Mouse (Mus musculus) limb, embryonic 10.5 days (tissue): ENCODE data around the gene Pcbd1. TPM values are rescaled to one million over a fixed set of nuclear protein-coding genes. Genes with fewer than 3 reads are reported as not detected.
"Not testable (repeated sequence)": the region's sequence is repeated elsewhere in the genome, so short reads cannot be mapped to it uniquely, and the experiment has no call there.

Experiments used
- DNase-seq: peaks from one replicate; pipeline ENCODE4 v3.0.0-alpha.2; 2017; ENCODE audit warnings: low spot score
- H3K27ac ChIP-seq: fragments of 300-500 bp; sonication (generic); 2 replicates; pipeline ENCODE4 v1.5.1; 2016; ENCODE audit warnings: mild to moderate bottlenecking
- H3K27me3 ChIP-seq: fragments of 300-500 bp; sonication (generic); 2 replicates; pipeline ENCODE4 v1.6.1; 2016; ENCODE audit warnings: low read depth, mild to moderate bottlenecking; ENCODE audit not compliant: poor library complexity, severe bottlenecking
- H3K36me3 ChIP-seq: fragments of 300-500 bp; sonication (generic); 2 replicates; pipeline ENCODE4 v1.6.1; 2016; ENCODE audit warnings: mild to moderate bottlenecking, moderate library complexity
- H3K4me1 ChIP-seq: fragments of 300-500 bp; sonication (generic); 2 replicates; pipeline ENCODE4 v1.6.1; 2016
- H3K4me3 ChIP-seq: fragments of 300-500 bp; sonication (generic); 2 replicates; pipeline ENCODE4 v1.5.1; 2016; ENCODE audit warnings: mild to moderate bottlenecking, moderate library complexity
- H3K9me3 ChIP-seq: fragments of 300-500 bp; sonication (generic); replicated peaks from 2 replicates; pipeline ENCODE4 v1.6.1; 2016; ENCODE audit warnings: mild to moderate bottlenecking
- WGBS: fragments of 180-500 bp; shearing (Covaris S2); methylation state at CpG from one replicate; pipeline ENCODE4 v1.1.7; 2016; 5-methylcytosine and 5-hydroxymethylcytosine counted together
- polyA plus RNA-seq: library from polyadenylated mRNA; unstranded; fragments of >200 nt; fragmentation: Nextera tagmentation; extraction: Ambion mirVana; gene quantifications from 2 replicates; pipeline ENCODE4 v1.2.1, GENCODE M21; 2016

Gene Pcbd1
- polyA plus RNA-seq, 1 experiment from 2014 or later: 22.1 TPM

GRCm38 (mm10) chr10:61069248-61069647, 19.9 kb upstream of the Pcbd1 start:
- H3K36me3 ChIP-seq: no peaks in the 10 kb centered on the region
- no peaks in the 10 kb centered on the region for H3K27me3 ChIP-seq
- peak; percentile 53 for DNase-seq
- no peaks in the 10 kb centered on the region for H3K9me3 ChIP-seq
- 9% methylated on average over 13 of the region's 13 CpGs for WGBS
- H3K4me1 ChIP-seq: peaks cover 37% of the 10 kb centered on the region
- peak overlapping the region; percentile 20; the same call in 1 of the 2 replicates for H3K4me3 ChIP-seq
- no peak overlapping the region for H3K27ac ChIP-seq

GRCm38 (mm10) chr10:61072324-61072723, 16.8 kb upstream of the Pcbd1 start:
- Histone ChIP-seq H3K9me3 (no peaks in the 10 kb centered on the region), H3K4me3 (no peak overlapping the region), H3K4me1 (peaks cover 17% of the 10 kb centered on the region), H3K27ac (no peak overlapping the region), H3K27me3 (no peaks in the 10 kb centered on the region), H3K36me3 (no peaks in the 10 kb centered on the region)
- WGBS: 15% methylated on average over 16 of the region's 16 CpGs
- peak; percentile 82 for DNase-seq

- H3K9me3 ChIP-seq: no peaks in the 10 kb centered on the region
- H3K27me3 ChIP-seq: no peaks in the 10 kb centered on the region
- no peak for DNase-seq
- WGBS: 4% methylated on average over 1 of the region's 1 CpGs
- no peak overlapping the region for H3K27ac ChIP-seq
- no peak overlapping the region for H3K4me3 ChIP-seq
- H3K36me3 ChIP-seq: no peaks in the 10 kb centered on the region
- H3K4me1 ChIP-seq: peaks cover 17% of the 10 kb centered on the region
Measured at GRCm38 (mm10) chr10:61074643-61075042, 14.5 kb upstream of the Pcbd1 start.

- 94% methylated on average over 3 of the region's 3 CpGs for WGBS
- H3K4me1 ChIP-seq: peaks cover 24% of the 10 kb centered on the region
- no peaks in the 10 kb centered on the region for H3K36me3 ChIP-seq
- no peak overlapping the region for H3K4me3 ChIP-seq
- H3K27me3 ChIP-seq: no peaks in the 10 kb centered on the region
- no peak overlapping the region for H3K27ac ChIP-seq
- DNase-seq: no peak
- no peaks in the 10 kb centered on the region for H3K9me3 ChIP-seq
Measured at GRCm38 (mm10) chr10:61075607-61076006, 13.5 kb upstream of the Pcbd1 start.

GRCm38 (mm10) chr10:61080227-61080930, 8.8 kb upstream of the Pcbd1 start:
- Histone ChIP-seq H3K4me3 (no peak overlapping the region), H3K4me1 (peaks cover 27% of the 10 kb centered on the region), H3K9me3 (no peaks in the 10 kb centered on the region), H3K27me3 (no peaks in the 10 kb centered on the region), H3K27ac (peak overlapping the region; percentile 82), H3K36me3 (no peaks in the 10 kb centered on the region)
- DNase-seq: peak; percentile 63
- 40% methylated on average over 14 of the region's 14 CpGs for WGBS

- Histone ChIP-seq H3K36me3 (no peaks in the 10 kb centered on the region), H3K4me1 (peaks cover 27% of the 10 kb centered on the region), H3K9me3 (no peaks in the 10 kb centered on the region), H3K27ac (peak overlapping the region; percentile 82), H3K4me3 (no peak overlapping the region), H3K27me3 (no peaks in the 10 kb centered on the region)
- WGBS: 86% methylated on average over 11 of the region's 11 CpGs
- DNase-seq: no peak
Measured at GRCm38 (mm10) chr10:61080931-61081255, 8.2 kb upstream of the Pcbd1 start.

GRCm38 (mm10) chr10:61085364-61085763, 3.8 kb upstream of the Pcbd1 start:
- no peak for DNase-seq
- 79% methylated on average over 2 of the region's 2 CpGs for WGBS
- Histone ChIP-seq H3K9me3 (no peaks in the 10 kb centered on the region), H3K36me3 (no peaks in the 10 kb centered on the region), H3K4me3 (no peak overlapping the region), H3K4me1 (peaks cover 18% of the 10 kb centered on the region), H3K27me3 (no peaks in the 10 kb centered on the region), H3K27ac (no peak overlapping the region)

- Histone ChIP-seq H3K36me3 (no peaks in the 10 kb centered on the region), H3K4me3 (no peak overlapping the region), H3K27ac (no peak overlapping the region), H3K9me3 (no peaks in the 10 kb centered on the region), H3K4me1 (peaks cover 12% of the 10 kb centered on the region), H3K27me3 (no peaks in the 10 kb centered on the region)
- DNase-seq: no peak
- WGBS: 50% methylated on average over 3 of the region's 3 CpGs
Measured at GRCm38 (mm10) chr10:61086502-61086901, 2.6 kb upstream of the Pcbd1 start.

- H3K27ac ChIP-seq: no peak overlapping the region
- peaks cover 12% of the 10 kb centered on the region for H3K4me1 ChIP-seq
- DNase-seq: no peak
- H3K4me3 ChIP-seq: no peak overlapping the region
- no peaks in the 10 kb centered on the region for H3K27me3 ChIP-seq
- H3K9me3 ChIP-seq: no peaks in the 10 kb centered on the region
- 96% methylated on average over 3 of the region's 3 CpGs for WGBS
- H3K36me3 ChIP-seq: no peaks in the 10 kb centered on the region
Measured at GRCm38 (mm10) chr10:61088468-61088867, 663 bp upstream of the Pcbd1 start.

GRCm38 (mm10) chr10:61091866-61092265, 2.7 kb downstream of the Pcbd1 start:
- no peak overlapping the region for H3K27ac ChIP-seq
- peaks cover 12% of the 10 kb centered on the region for H3K4me1 ChIP-seq
- peaks cover 4% of the 10 kb centered on the region; the same call in 1 of the 2 replicates for H3K36me3 ChIP-seq
- H3K9me3 ChIP-seq: no peaks in the 10 kb centered on the region
- 89% methylated on average over 6 of the region's 6 CpGs for WGBS
- no peaks in the 10 kb centered on the region for H3K27me3 ChIP-seq
- no peak for DNase-seq
- H3K4me3 ChIP-seq: no peak overlapping the region

- 90% methylated on average over 3 of the region's 3 CpGs for WGBS
- H3K27ac ChIP-seq: no peak overlapping the region
- peaks cover 99% of the 10 kb centered on the region for H3K36me3 ChIP-seq
Measured at GRCm38 (mm10) chr10:61103564-61104114, 14.5 kb downstream of the Pcbd1 start.

GRCm38 (mm10) chr10:61114246-61114720, 25.2 kb downstream of the Pcbd1 start:
- H3K36me3 ChIP-seq: peaks cover 75% of the 10 kb centered on the region
- DNase-seq: no peak
- no peaks in the 10 kb centered on the region for H3K4me1 ChIP-seq
- H3K27me3 ChIP-seq: no peaks in the 10 kb centered on the region
- H3K4me3 ChIP-seq: no peak overlapping the region
- WGBS: 98% methylated on average over 2 of the region's 2 CpGs
- H3K27ac ChIP-seq: no peak overlapping the region
- no peaks in the 10 kb centered on the region for H3K9me3 ChIP-seq

More at GRCm38 (mm10) chr10:61103564-61104114, 14.5 kb downstream of the Pcbd1 start:
- H3K4me3 ChIP-seq: no peak overlapping the region
- H3K27me3 ChIP-seq: no peaks in the 10 kb centered on the region
- H3K9me3 ChIP-seq: no peaks in the 10 kb centered on the region
- H3K4me1 ChIP-seq: no peaks in the 10 kb centered on the region
- DNase-seq: no peak

GRCm38 (mm10) chr10:61121732-61122131, 32.6 kb downstream of the Pcbd1 start:
- DNase-seq: not testable (repeated sequence)

More at GRCm38 (mm10) chr10:61121732-61122131, 32.6 kb downstream of the Pcbd1 start:
- not testable (repeated sequence) for H3K27me3 ChIP-seq, H3K4me1 ChIP-seq, H3K27ac ChIP-seq, H3K9me3 ChIP-seq, H3K4me3 ChIP-seq
- 95% methylated on average over 4 of the region's 4 CpGs for WGBS
- peaks cover 53% of the 10 kb centered on the region for H3K36me3 ChIP-seq
